Mouse (Mus musculus): ENCODE data around the gene Itpr3.

The Itpr3 gene

DNA sequence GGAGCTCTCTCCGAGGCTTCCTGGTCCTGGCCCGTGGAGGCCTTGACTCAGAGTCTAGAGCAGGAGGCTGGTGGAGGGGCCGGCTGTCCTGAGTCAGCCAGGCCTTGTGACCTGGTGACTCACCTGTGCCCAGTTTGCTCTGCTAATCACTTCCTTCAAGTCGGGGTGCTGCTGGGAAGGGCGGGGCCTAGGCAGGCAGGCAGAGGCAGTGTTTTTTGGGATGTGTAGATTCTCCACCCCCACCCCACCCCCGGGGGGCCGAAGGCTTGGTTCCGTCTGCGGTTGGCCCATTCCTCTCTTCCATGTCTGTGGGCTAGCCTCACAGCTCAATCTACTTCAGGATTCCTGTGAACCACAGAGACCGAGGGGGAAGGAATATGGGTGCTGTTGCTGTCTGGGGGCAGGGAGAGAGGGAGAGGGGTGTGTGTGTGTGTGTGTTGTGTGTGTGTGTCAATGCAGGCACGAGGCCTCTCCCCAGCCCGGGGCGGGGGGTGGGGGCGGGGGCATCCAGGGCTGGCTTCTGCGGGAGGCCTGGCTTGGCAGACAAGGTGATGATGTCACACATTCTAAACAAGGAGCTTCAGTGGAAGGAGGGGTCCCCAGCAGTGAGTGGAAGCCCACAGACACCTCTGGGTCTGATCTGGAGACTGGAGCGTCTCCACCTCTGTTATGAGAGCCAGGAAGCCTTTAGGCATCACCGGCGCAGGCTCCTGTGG lies 18.6 kb upstream of the Itpr3 start:
- no peak for DNase-seq (ENCODE audit: low spot score)

DNA sequence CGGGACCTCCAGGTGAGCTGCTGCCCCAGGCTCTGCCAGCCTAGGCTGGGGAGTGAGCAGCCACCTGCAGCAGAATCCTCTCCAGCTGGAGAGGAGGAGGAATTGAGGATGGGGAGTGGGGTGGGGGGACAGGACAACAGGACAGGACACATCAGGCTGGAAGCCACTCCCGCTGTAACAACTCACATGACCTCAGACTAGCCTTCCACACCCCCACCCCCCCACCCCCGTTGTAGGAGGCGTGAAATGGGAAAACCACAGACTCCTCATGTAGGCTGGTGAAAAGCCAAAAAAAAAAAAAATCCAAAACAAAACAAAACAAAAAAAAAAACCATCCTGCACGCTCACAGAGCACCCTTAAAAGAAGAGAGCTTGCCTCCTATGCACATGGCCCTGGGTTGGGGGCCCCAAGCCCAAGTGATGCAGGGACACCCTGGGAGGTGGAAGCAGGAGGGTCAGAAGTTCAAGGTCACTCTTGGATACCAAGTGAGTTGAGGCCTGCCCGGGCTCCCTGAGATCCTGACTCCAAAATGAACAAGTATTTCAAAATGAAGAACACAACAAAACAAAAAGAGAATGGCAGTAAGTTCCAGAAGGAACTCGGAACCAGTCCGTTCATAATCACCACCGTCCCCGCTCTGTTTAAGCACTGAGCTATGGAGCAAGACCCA lies 17.5 kb upstream of the Itpr3 start:
- DNase-seq (ENCODE audit: low spot score) = no peak

DNA sequence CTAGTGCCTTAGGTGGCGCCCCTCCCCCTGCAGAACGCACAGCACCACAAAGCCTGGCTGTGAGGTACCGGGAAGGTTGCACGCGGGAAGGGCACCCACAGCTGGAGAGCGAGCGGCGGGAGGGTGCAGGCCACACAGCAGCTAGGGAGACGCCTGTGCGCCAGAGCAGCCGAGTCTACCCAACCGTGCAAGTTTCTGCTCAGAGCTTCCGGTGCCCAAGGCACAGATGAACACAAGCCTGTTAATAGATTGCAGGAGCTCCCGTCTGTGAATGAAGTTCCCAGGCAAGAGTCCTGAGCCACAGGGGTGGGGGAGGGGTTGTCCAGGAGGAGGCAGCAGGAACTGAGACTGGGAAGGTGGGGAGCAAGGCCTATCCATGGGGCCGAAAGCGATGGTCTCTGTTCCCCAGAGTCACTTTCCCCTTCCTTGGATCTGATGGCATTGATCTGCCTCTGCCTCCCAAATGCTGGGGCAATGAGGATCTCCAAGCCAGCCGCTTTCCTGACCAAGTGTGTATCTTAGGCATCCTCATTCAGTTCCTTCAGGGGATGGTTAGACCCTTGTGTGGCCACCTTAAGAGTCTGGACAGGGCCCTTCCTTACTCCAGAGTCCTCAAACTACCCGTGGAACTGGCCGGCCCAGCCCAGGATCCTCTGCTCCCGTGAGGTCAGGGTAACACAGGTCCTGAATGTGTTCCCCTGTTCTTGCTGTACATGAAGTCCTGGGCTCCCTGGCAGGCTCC lies 16.6 kb upstream of the Itpr3 start:
- DNase-seq (ENCODE audit: low spot score) = no peak

DNA sequence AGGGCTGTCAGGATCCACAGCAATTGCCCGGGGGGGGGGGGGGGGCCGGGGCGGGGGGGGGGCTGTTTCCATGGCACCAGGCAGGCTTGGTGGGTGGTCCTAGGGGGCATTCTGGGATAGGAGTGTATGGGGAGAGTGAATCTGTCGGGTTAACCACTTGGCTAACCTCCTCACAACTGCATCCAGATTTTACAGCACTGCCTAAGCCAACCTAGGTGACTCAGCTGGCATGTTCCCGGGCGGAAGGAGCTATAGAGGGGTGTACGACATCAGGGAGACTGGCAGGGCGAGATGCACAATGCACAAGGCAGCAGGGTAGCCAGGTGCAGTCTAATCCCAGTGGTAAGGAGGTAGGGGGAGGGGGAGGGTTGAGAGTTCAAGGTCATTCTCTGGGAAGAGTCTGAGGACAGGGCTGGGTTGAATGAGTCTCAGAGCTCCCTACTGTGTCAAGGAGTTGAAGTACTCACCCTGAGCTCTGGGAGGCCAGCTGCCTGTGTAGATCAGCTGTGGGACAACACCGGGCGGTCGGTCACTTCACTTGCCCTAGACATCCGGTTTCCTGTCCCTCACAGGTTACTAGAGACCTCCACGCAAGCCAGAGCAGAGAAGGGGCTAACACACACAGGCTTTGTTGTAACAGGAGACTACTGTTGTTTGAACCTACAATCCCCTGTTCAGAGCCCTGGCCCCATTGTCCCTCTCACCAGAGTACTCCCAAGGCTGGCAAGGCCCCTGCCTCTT lies 15.9 kb upstream of the Itpr3 start:
- DNase-seq (ENCODE audit: low spot score) = no peak

DNA sequence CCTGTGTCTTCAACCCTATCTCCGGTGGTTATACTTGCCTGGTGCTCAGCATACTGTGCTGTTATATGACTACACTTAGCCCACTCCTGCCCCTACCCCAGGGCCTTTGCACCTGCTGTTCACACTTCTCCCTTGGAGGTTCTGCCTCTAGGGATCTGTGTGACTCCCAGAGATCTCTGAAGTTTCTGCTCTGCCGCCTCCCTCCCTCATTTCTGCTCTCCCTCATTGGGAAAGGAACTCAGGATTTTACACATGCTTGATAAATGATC lies 15.4 kb upstream of the Itpr3 start:
- no peak for DNase-seq (ENCODE audit: low spot score)

- no peak for DNase-seq (ENCODE audit: low spot score)
Observed at GRCm38 (mm10) chr17:27042840-27043239, 14.3 kb upstream of the Itpr3 start.

- no peak for DNase-seq (ENCODE audit: low spot score)
Observed at GRCm38 (mm10) chr17:27045164-27045563, 11.9 kb upstream of the Itpr3 start.

- DNase-seq (ENCODE audit: low spot score) = no peak
Observed at GRCm38 (mm10) chr17:27047762-27048444, 9.2 kb upstream of the Itpr3 start.

DNA sequence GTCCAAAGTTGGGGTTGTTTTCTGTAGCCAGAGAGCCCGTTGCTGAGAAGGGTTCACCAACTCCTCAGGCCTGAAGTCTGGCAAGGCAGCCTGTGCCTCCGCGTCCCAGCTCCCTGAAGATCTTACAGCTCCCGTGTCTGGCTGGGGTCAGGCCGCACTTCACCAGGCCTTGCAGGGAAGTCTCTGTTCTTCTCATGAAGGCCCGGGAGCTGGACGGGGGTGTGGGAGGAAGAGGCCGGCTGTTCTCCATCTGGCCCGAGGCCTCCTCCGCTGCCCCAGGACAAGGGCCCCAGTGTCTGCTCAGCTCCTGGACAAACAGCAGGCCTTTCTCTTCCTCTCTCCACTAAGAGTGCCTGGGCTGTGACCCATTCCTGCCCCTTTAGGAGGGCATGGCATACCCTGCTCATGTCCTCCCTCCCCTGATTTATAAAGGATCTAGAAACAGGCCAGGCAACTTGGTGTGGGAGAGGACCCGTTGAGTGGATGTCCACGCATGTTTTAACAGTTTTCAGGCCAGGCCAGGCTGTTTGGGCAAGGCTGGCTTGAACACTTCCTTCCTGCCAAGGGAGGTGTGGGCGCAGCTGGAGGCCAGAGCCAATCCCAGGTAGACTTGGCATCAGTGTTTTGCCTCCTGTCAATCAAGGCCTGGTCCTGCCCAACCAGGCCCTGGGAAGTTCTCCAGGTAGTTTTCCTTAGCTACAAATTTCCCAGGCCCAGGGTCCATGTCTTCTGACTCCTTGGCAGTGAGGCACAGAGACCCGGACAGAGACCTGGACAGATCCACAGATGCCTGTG lies 8.5 kb upstream of the Itpr3 start:
- DNase-seq (ENCODE audit: low spot score) = no peak

- no peak for DNase-seq (ENCODE audit: low spot score)
Observed at GRCm38 (mm10) chr17:27050853-27051252, 6.3 kb upstream of the Itpr3 start.

GRCm38 (mm10) chr17:27051514-27051913 lies 5.6 kb upstream of the Itpr3 start:
- no peak for DNase-seq (ENCODE audit: low spot score)

DNA sequence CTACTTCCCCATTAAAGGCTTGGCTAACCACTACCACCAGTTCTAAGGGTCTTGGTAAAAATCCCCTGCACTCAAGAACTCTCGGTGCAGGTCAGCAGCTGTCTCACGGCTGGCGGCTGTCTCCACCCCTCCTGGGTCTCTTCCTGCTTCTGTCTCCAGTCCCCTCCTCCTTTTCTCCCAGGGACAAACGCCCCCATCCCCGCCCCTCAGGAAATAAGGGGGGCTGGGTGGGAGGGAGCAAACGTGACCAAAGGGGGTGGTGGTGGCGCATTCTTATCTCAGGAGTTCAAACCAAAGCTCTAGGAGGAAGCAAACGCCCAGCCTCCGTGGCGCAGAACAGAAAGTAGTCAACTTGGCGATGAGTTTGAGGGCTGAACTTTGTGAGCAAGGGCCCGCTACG lies 934 bp upstream of the Itpr3 start:
- peak; percentile 85 for DNase-seq (ENCODE audit: low spot score)

DNA sequence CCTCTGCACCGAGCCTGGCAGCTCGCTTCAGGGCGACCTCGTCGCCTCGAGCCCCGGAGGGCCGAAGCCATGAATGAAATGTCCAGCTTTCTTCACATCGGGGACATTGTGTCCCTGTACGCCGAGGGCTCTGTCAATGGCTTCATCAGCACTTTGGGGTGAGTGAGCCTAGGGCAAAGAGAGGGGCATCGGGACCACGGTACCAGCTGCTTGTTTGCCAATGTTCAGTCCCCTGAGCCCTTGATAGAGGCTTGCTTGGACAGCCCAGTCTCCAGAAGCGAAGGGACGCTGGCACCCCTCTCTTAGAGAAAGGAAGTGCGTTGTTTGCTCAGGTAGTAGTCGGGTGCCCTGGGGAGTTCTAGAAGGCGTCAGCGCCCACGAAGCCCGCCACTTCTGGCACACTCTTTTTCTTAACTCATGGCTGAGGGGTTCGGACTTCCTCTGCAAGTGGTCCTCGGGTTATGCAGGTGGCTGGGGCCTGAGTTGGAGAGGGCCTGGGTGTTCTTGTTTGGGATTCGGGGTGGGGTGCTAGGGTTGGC lies 482 bp downstream of the Itpr3 start:
- DNase-seq (ENCODE audit: low spot score) = peak; percentile 25

GRCm38 (mm10) chr17:27060698-27061097 lies 3.6 kb downstream of the Itpr3 start:
- DNase-seq (ENCODE audit: low spot score) = no peak

- no peak for DNase-seq (ENCODE audit: low spot score)
Observed at GRCm38 (mm10) chr17:27061727-27062126, 4.6 kb downstream of the Itpr3 start.

GRCm38 (mm10) chr17:27062684-27063083 lies 5.6 kb downstream of the Itpr3 start:
- DNase-seq (ENCODE audit: low spot score) = no peak

DNA sequence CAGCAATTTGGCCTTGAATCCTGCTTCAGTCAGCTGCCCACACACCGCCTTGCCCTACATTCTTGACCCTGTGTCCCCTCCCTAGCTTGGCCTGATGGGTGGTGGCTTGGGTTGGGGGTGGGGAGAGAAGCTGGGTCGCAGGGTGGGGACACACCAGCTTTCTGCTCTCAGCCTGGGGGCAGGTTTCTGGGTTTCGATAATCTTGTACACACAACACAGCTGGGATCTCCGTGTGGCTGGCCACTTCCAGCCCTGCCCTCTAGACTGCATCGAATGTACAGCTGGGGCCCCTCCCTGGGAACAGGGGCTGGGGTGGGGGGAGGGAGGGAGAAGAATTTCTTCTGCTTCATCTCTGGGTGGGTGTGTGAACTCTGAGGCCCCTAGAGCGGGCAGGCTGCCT lies 6.6 kb downstream of the Itpr3 start:
- DNase-seq (ENCODE audit: low spot score) = no peak

GRCm38 (mm10) chr17:27064195-27064594 lies 7.1 kb downstream of the Itpr3 start:
- DNase-seq (ENCODE audit: low spot score) = no peak

GRCm38 (mm10) chr17:27066065-27066464 lies 9.0 kb downstream of the Itpr3 start:
- no peak for DNase-seq (ENCODE audit: low spot score)

GRCm38 (mm10) chr17:27069071-27069470 lies 12.0 kb downstream of the Itpr3 start:
- DNase-seq (ENCODE audit: low spot score) = no peak

GRCm38 (mm10) chr17:27070913-27071312 lies 13.8 kb downstream of the Itpr3 start:
- no peak for DNase-seq (ENCODE audit: low spot score)
